Mouse (Mus musculus) heart, embryonic 16.5 days (tissue): Measurements from ENCODE around the gene Tbk1. TPM values are rescaled to one million over a fixed set of nuclear protein-coding genes. Genes with fewer than 3 reads are reported as not detected.

Experiments used
- ATAC-seq: fragments of 200-750 bp; cut with Nextera tagmentation; replicated peaks from 2 replicates; pipeline ENCODE4 v1.8.0; 2017; ENCODE audit warnings: moderate number of reproducible peaks; ENCODE audit not compliant: insufficient read depth, low FRiP score; ENCODE audit errors: extremely low read depth
- H3K27ac ChIP-seq: fragments of 300-500 bp; sonication (generic); 2 replicates; pipeline ENCODE4 v1.5.1; 2014; ENCODE audit warnings: mild to moderate bottlenecking, low read length, control low read depth, moderate library complexity
- H3K27me3 ChIP-seq: fragments of 300-500 bp; sonication (generic); 2 replicates; pipeline ENCODE4 v1.6.1; 2014; ENCODE audit warnings: low read length, mixed read lengths; ENCODE audit not compliant: control insufficient read depth, insufficient read depth
- H3K36me3 ChIP-seq: fragments of 300-500 bp; sonication (generic); 2 replicates; pipeline ENCODE4 v1.6.1; 2014; ENCODE audit not compliant: control insufficient read depth, insufficient read depth
- H3K4me1 ChIP-seq: fragments of 300-500 bp; sonication (generic); 2 replicates; pipeline ENCODE4 v1.6.1; 2014; ENCODE audit warnings: low read length, mixed read lengths; ENCODE audit not compliant: control insufficient read depth, insufficient read depth
- H3K4me2 ChIP-seq: fragments of 300-500 bp; sonication (generic); 2 replicates; pipeline ENCODE4 v1.6.1; 2014; ENCODE audit warnings: low read depth, mild to moderate bottlenecking, control low read depth, low read length
- H3K4me3 ChIP-seq: fragments of 300-500 bp; sonication (generic); 2 replicates; pipeline ENCODE4 v1.5.1; 2014; ENCODE audit warnings: mild to moderate bottlenecking, control low read depth, low read length
- H3K9ac ChIP-seq: fragments of 300-500 bp; sonication (generic); 2 replicates; pipeline ENCODE4 v1.6.1; 2014; ENCODE audit warnings: low read length, control low read depth
- H3K9me3 ChIP-seq: fragments of 300-500 bp; sonication (generic); replicated peaks from 2 replicates; pipeline ENCODE4 v1.6.1; 2016; ENCODE audit warnings: low read length; ENCODE audit not compliant: control insufficient read depth
- WGBS: fragments of 180-500 bp; shearing (Covaris S2); extraction: QIAGEN DNeasy Blood & Tissue Kit; methylation state at CpG from one replicate; pipeline ENCODE4 v1.1.7; 2014; 5-methylcytosine and 5-hydroxymethylcytosine counted together
- polyA plus RNA-seq: library from polyadenylated mRNA; unstranded; fragments of >200 nt; fragmentation: Nextera tagmentation; extraction: Ambion mirVana; gene quantifications from 2 replicates; pipeline ENCODE4 v1.2.1, GENCODE M21; 2015

The Tbk1 gene
- polyA plus RNA-seq, 1 experiment from 2014 or later, result 27.9 TPM

DNA sequence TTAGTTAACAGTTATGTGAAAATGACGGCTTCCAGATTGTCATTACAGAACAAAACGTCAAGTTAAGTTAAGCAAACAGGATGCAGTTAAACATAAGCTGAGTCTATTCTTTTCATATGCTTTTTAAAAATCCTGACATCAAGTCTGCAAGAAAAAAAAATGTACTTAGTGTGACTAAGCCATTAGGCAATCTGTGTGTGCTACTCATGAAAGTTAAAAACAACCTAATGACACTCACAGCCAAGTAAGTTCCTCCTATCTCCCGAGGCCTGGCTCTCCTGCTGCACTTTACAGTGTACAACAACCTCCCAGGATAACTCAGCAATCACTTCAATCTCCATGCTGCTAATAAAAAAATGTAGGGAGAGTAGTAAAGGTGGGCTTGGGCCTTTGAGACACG is 17.0 kb upstream of the Tbk1 start:
- Histone ChIP-seq H3K4me3 (no peak overlapping the region), H3K27me3 (no peaks in the 10 kb centered on the region)
- ATAC-seq, result no peak

DNA sequence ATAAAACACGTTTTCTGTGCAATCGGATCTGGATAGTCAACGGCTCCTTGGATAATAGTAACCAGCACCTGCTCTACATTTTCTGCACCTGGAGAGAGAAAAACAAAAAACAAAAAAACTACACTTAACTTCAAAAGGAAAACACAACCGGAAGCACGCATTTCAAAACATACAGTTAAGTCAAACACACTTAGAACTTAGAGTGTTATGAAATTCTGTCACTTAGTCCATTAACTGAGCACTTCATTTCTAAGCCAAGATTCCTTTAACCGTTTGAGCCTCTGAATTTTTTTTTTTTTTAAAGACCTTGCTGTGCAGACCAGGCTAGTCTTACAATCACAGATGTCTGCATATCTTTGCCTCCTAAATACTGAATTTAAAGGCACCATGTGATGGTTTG is 14.7 kb upstream of the Tbk1 start:
- no peak overlapping the region for H3K4me2 ChIP-seq
- WGBS, result 85% methylated on average over 6 of the region's 6 CpGs
- H3K9ac ChIP-seq, result no peak overlapping the region
- ATAC-seq, result no peak
- H3K4me1 ChIP-seq, result no peaks in the 10 kb centered on the region
- no peaks in the 10 kb centered on the region for H3K9me3 ChIP-seq
- no peaks in the 10 kb centered on the region for H3K27me3 ChIP-seq
- no peak overlapping the region for H3K4me3 ChIP-seq
- no peak overlapping the region for H3K27ac ChIP-seq
- H3K36me3 ChIP-seq, result peaks cover 84% of the 10 kb centered on the region

More for the DNA sequence above, 17.0 kb upstream of the Tbk1 start:
- peaks cover 91% of the 10 kb centered on the region for H3K36me3 ChIP-seq
- H3K4me1 ChIP-seq, result no peaks in the 10 kb centered on the region
- H3K27ac ChIP-seq, result no peak overlapping the region
- no peak overlapping the region for H3K4me2 ChIP-seq
- 83% methylated on average over 4 of the region's 4 CpGs for WGBS
- H3K9me3 ChIP-seq, result no peaks in the 10 kb centered on the region
- H3K9ac ChIP-seq, result no peak overlapping the region

DNA sequence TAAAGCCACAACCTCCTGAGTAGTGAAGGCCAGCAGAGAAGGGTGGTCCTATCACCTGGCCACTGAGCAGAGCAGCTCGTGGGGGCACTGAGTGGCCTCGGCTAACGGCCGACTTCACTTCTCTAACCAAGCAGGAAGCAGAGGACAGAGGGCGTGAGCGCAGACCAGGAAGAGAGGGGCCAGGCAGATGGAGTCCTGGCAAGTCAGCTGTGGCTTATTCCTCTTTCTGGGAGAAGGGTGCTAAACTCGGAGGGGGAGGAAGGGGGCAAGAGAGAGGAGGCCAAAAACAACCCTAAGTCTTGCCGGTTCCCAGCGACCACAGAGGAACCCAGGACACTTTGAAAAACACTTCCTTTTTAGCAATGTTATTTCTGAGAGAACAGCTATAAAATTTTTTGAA is 10.0 kb upstream of the Tbk1 start:
- no peak overlapping the region for H3K4me3 ChIP-seq
- H3K27me3 ChIP-seq, result no peaks in the 10 kb centered on the region
- 74% methylated on average over 9 of the region's 9 CpGs for WGBS
- H3K4me2 ChIP-seq, result no peak overlapping the region
- ATAC-seq, result no peak
- H3K36me3 ChIP-seq, result peaks cover 69% of the 10 kb centered on the region
- no peak overlapping the region for H3K27ac ChIP-seq
- H3K9me3 ChIP-seq, result no peaks in the 10 kb centered on the region
- H3K4me1 ChIP-seq, result no peaks in the 10 kb centered on the region
- H3K9ac ChIP-seq, result no peak overlapping the region

DNA sequence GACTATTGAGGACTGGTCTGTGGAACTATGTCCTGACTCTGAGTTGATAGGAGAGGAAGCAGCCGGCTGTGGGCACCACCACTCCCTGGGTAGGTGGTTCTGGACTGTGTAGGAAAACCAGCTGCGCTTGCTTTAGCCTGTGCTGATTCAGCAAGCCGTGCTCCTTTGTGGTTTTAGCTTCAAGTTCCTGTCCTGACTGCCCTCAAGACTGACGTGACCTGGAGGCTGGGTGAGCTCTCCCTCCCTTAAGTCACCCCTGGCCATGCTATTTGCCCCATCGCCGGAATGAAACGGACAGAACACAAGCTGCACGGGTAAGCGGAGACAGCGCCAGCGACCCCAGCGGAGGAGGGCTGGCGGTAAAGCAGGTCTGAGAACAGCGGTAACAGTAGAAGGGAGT is 4.5 kb upstream of the Tbk1 start:
- Histone ChIP-seq H3K27ac (no peak overlapping the region), H3K4me2 (no peak overlapping the region), H3K36me3 (peaks cover 29% of the 10 kb centered on the region), H3K9me3 (no peaks in the 10 kb centered on the region), H3K4me3 (no peak overlapping the region), H3K27me3 (no peaks in the 10 kb centered on the region), H3K9ac (no peak overlapping the region), H3K4me1 (peaks cover 3% of the 10 kb centered on the region; the same call in 1 of the 2 replicates)
- WGBS, result 81% methylated on average over 14 of the region's 14 CpGs
- ATAC-seq, result no peak

DNA sequence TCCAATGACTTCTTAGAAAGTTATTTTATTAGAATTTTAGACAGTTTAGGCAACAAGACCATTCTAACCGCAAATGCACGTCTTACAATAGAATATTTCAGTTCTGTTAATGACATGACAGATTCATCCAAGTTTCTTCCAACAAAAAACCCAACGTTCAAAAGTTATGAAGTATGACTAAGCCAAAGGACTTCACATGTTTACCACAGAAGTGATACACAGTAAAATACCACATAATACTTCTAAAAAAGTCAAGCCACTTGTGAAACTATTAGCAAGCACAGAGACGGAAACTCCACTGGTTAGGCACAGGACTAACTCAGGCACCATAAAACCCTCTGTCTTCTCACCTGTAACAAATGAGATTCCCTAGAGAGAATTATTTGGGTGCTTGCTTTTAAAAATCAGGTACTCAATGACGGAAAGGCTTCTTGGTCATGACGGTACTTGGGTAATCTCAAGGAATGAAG is 819 bp upstream of the Tbk1 start:
- Histone ChIP-seq H3K9ac (peak overlapping the region; percentile 90), H3K27ac (peak overlapping the region; percentile 84), H3K36me3 (peaks cover 23% of the 10 kb centered on the region), H3K4me1 (peaks cover 8% of the 10 kb centered on the region), H3K4me2 (peak overlapping the region; percentile 65), H3K4me3 (peak overlapping the region; percentile 95), H3K27me3 (no peaks in the 10 kb centered on the region), H3K9me3 (no peaks in the 10 kb centered on the region)
- WGBS, result 54% methylated on average over 6 of the region's 6 CpGs
- ATAC-seq, result no peak

DNA sequence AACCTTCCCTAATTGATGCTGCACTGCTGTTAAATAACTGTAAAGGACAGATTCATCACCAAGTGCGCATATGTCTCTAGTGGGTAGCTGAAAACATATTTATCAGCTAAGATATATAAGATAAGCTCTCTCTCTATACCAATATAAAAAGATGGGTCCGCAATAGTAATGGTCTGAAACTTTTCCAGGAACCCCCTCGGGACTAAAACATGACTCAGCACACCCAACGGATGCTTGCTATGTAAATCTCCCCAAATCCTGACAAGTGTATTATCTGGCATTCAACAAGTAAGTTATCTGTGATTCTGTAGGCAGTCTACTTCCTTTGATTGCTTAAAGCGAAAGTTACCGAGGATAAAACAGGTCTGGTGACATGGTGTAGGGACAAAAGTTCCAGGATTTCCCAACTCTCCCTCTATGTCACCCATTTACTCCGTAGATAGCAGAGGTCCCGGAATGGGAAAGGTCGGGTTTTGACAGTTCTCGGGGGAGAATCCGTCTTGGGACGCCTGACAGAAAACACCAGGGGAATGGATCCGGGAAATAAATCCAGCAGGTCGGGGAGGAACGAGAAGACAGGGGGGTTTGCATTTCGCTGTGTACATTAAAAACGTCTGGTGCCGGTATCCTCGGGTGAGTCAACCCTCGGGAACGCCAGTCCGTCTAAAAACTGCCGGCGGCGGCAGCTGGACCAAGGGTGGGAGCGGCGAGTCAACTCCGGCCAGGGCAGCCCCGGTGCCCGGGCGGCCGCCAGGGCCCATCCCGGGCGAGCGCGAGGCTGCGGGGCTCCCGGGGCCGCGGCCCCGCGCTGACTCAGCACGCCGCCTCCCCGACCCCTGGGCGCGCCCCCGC is 570 bp downstream of the Tbk1 start:
- peak overlapping the region; percentile 90 for H3K9ac ChIP-seq
- H3K36me3 ChIP-seq, result peaks cover 28% of the 10 kb centered on the region
- no peaks in the 10 kb centered on the region for H3K9me3 ChIP-seq
- H3K4me3 ChIP-seq, result peak overlapping the region; percentile 95
- H3K4me1 ChIP-seq, result peaks cover 8% of the 10 kb centered on the region
- H3K27ac ChIP-seq, result peak overlapping the region; percentile 84
- peak; percentile 63 for ATAC-seq
- peak overlapping the region; percentile 67 for H3K4me2 ChIP-seq
- WGBS, result 3% methylated on average over 41 of the region's 48 CpGs
- no peaks in the 10 kb centered on the region for H3K27me3 ChIP-seq

DNA sequence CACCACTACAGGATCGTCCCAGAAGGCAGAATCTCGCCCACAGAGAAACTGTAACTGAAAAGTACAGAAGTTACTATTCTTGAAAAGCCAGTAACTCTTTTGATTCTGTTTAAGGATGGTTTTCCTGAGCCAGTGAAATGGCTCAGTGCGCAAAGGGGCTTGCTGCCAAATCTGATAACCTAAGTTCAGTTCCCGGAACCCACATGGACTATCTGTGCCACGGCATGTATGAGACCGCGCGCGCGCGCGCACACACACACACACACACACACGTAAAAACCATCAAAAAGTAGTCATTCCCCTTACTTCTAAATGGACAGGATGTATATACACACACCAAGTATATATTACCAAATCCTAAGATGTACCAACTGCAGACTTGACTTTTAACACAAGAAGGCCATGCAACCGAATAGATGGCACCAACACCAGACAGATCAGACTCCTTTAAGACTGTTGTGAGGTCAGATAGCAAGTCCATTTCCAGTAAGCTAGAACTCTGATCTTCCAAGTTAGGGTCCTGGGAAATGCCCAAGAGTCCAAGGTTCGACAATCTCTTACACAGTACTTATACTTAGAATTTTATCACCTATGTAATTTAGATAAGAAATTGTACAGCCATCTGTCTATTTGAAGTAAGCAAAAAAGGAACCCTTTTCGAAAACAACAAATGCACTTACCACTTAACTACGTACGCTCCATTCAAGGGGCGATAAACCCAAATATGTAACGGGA is 1.4 kb downstream of the Tbk1 start:
- peaks cover 36% of the 10 kb centered on the region for H3K36me3 ChIP-seq

DNA sequence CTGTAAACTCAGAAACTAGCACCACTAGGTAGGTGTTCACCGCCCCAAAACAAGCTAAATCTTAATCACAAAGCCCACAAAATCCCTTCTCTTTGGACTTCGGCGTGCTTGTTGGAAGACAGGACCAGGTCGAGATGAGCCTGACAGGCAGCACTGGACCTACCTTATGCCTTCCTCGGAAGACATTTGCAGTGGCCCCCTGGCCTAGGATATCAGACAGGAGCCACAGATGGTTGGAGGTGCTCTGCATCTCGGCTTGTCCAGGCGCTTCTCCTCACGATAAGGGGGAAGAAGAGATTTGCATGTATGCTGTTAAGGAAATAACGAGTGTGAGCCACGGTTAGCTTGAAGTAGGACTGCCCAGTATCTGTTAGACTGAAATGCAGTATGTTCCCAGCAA is 2.6 kb downstream of the Tbk1 start:
- no peak overlapping the region for H3K4me2 ChIP-seq
- WGBS, result 91% methylated on average over 10 of the region's 10 CpGs

More for the DNA sequence above, 1.4 kb downstream of the Tbk1 start:
- 74% methylated on average over 20 of the region's 20 CpGs for WGBS
- Histone ChIP-seq H3K27me3 (no peaks in the 10 kb centered on the region), H3K4me2 (peak overlapping the region; percentile 67), H3K9ac (peak overlapping the region; percentile 90), H3K9me3 (no peaks in the 10 kb centered on the region), H3K4me1 (peaks cover 8% of the 10 kb centered on the region), H3K27ac (no peak overlapping the region), H3K4me3 (peak overlapping the region; percentile 95)
- no peak for ATAC-seq

DNA sequence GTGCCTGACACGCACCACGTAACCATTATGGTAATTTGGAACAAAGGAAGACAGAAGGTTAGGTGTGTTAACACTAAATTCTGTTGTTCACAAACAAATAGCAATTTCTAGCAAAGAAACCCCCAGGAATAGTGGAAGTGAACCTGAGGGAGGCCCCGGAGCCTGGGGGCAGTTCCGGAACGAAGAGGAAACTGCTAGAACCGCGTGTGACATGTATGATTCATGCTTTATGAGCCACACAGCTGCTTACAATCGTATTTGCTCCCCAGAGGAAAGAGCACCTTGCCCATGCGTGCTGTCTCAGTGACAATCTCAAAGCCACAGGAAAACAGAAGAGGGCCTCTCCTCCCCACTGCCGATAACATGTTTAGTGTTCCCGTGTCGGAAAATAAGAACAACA is 3.6 kb downstream of the Tbk1 start:
- Histone ChIP-seq H3K4me2 (no peak overlapping the region), H3K27me3 (no peaks in the 10 kb centered on the region), H3K27ac (no peak overlapping the region), H3K4me1 (peaks cover 8% of the 10 kb centered on the region), H3K9me3 (no peaks in the 10 kb centered on the region), H3K9ac (no peak overlapping the region), H3K4me3 (no peak overlapping the region), H3K36me3 (peaks cover 42% of the 10 kb centered on the region)
- 91% methylated on average over 12 of the region's 12 CpGs for WGBS
- ATAC-seq, result no peak

More for the DNA sequence above, 2.6 kb downstream of the Tbk1 start:
- Histone ChIP-seq H3K36me3 (peaks cover 37% of the 10 kb centered on the region), H3K27me3 (no peaks in the 10 kb centered on the region), H3K4me1 (peaks cover 8% of the 10 kb centered on the region), H3K9me3 (no peaks in the 10 kb centered on the region), H3K27ac (no peak overlapping the region), H3K9ac (no peak overlapping the region), H3K4me3 (no peak overlapping the region)
- ATAC-seq, result no peak
